Mouse (Mus musculus) liver, adult 2 months (tissue): ENCODE measurements at regions not wholly inside any gene's neighbourhood (a gene's known extent, or its start where the extent isn't known, plus 50 kb on each side); places are given as distances from the start of the nearest gene placed in this dataset.

Experiments
- DNase-seq: peaks from one replicate; pipeline ENCODE4 v3.0.0-alpha.2; 2011; ENCODE audit warnings: low read depth, low spot score; ENCODE audit errors: extremely low read depth
- H3K27ac ChIP-seq: fragments of 200-500 bp; replicated peaks from 2 replicates; pipeline ENCODE4 v1.5.1; 2012; ENCODE audit warnings: low read depth, mild to moderate bottlenecking, control low read depth, inconsistent platforms, low read length; ENCODE audit not compliant: insufficient read depth
- H3K27me3 ChIP-seq: fragments of 200-500 bp; 2 replicates; pipeline ENCODE4 v1.6.1; 2012; ENCODE audit warnings: mild to moderate bottlenecking, moderate library complexity, low read length, inconsistent platforms; ENCODE audit not compliant: control insufficient read depth, insufficient read depth
- H3K36me3 ChIP-seq: fragments of 200-500 bp; 2 replicates; pipeline ENCODE4 v1.6.1; 2012; ENCODE audit warnings: low read length, inconsistent platforms; ENCODE audit not compliant: control insufficient read depth, insufficient read depth
- H3K4me1 ChIP-seq: fragments of 200-500 bp; 2 replicates; pipeline ENCODE4 v1.6.1; 2011; ENCODE audit warnings: low read length; ENCODE audit not compliant: control insufficient read depth, insufficient read depth
- H3K4me3 ChIP-seq: fragments of 200-500 bp; 2 replicates; pipeline ENCODE4 v1.5.1; 2011; ENCODE audit warnings: low read depth, mild to moderate bottlenecking, control low read depth, low read length, moderate library complexity; ENCODE audit not compliant: insufficient read depth
- H3K79me2 ChIP-seq: fragments of 200-500 bp; 2 replicates; pipeline ENCODE4 v1.6.1; 2012; ENCODE audit warnings: inconsistent platforms, mild to moderate bottlenecking, low read length, moderate library complexity; ENCODE audit not compliant: control insufficient read depth, insufficient read depth
- H3K9ac ChIP-seq: fragments of 200-500 bp; 2 replicates; pipeline ENCODE4 v1.6.1; 2012; ENCODE audit warnings: low read depth, mild to moderate bottlenecking, control low read depth, inconsistent platforms, low read length
- CTCF ChIP-seq: fragments of 200-500 bp; IDR thresholded peaks from 2 replicates; pipeline ENCODE4 v1.5.1; 2011; ENCODE audit warnings: low read depth, low read length, control low read depth
- POLR2A ChIP-seq: fragments of 200-500 bp; IDR thresholded peaks from 2 replicates; pipeline ENCODE4 v1.6.1; 2011; ENCODE audit warnings: low read length, control low read depth; ENCODE audit not compliant: insufficient read depth; ENCODE audit errors: extremely low read depth
- WGBS: fragments of 180-500 bp; shearing (Covaris S2); methylation state at CpG from one replicate; pipeline ENCODE4 v1.1.7; 2018; 5-methylcytosine and 5-hydroxymethylcytosine counted together

GRCm38 (mm10) chr17:49275916-49276315, 152.2 kb upstream of the Mocs1 start:
- no peaks in the 10 kb centered on the region for H3K36me3 ChIP-seq
- H3K4me3 ChIP-seq: no peak overlapping the region
- no peak for TF ChIP-seq CTCF
- no peak for TF ChIP-seq POLR2A
- DNase-seq: no peak
- no peaks in the 10 kb centered on the region for H3K79me2 ChIP-seq
- no peaks in the 10 kb centered on the region for H3K27me3 ChIP-seq
- H3K4me1 ChIP-seq: peaks cover 3% of the 10 kb centered on the region; the same call in 1 of the 2 replicates
- WGBS: 96% methylated on average over 2 of the region's 2 CpGs
- no peak overlapping the region for H3K9ac ChIP-seq
- H3K27ac ChIP-seq: no peak overlapping the region

- H3K27me3 ChIP-seq: no peaks in the 10 kb centered on the region
- 55% methylated on average over 8 of the region's 8 CpGs for WGBS
- 0 out of 2 replicates have a peak overlapping the region, but pooled peaks have one; percentile 12 for H3K27ac ChIP-seq
- no peak overlapping the region for H3K9ac ChIP-seq
- H3K4me1 ChIP-seq: peaks cover 3% of the 10 kb centered on the region; the same call in 1 of the 2 replicates
- TF ChIP-seq CTCF (no peak), POLR2A (no peak)
- H3K36me3 ChIP-seq: no peaks in the 10 kb centered on the region
- DNase-seq: peak; percentile 84
- no peak overlapping the region for H3K4me3 ChIP-seq
- no peaks in the 10 kb centered on the region for H3K79me2 ChIP-seq
Measured at GRCm38 (mm10) chr17:49278541-49278940, 149.6 kb upstream of the Mocs1 start.

GRCm38 (mm10) chr17:49278973-49279727, 149.0 kb upstream of the Mocs1 start:
- WGBS: 86% methylated on average over 10 of the region's 10 CpGs

GRCm38 (mm10) chr17:49281344-49281743, 146.8 kb upstream of the Mocs1 start:
- no peak for DNase-seq
- no peak for TF ChIP-seq CTCF
- no peak for TF ChIP-seq POLR2A
- H3K4me1 ChIP-seq: peaks cover 3% of the 10 kb centered on the region; the same call in 1 of the 2 replicates
- H3K4me3 ChIP-seq: no peak overlapping the region
- 90% methylated on average over 13 of the region's 13 CpGs for WGBS
- no peaks in the 10 kb centered on the region for H3K27me3 ChIP-seq
- H3K36me3 ChIP-seq: no peaks in the 10 kb centered on the region
- no peak overlapping the region for H3K27ac ChIP-seq
- H3K79me2 ChIP-seq: no peaks in the 10 kb centered on the region
- no peak overlapping the region for H3K9ac ChIP-seq

More at GRCm38 (mm10) chr17:49278973-49279727, 149.0 kb upstream of the Mocs1 start:
- H3K27me3 ChIP-seq: no peaks in the 10 kb centered on the region
- H3K4me3 ChIP-seq: no peak overlapping the region
- no peaks in the 10 kb centered on the region for H3K36me3 ChIP-seq
- no peak overlapping the region for H3K9ac ChIP-seq
- DNase-seq: no peak
- H3K27ac ChIP-seq: 0 out of 2 replicates have a peak overlapping the region, but pooled peaks have one; percentile 12
- peaks cover 3% of the 10 kb centered on the region; the same call in 1 of the 2 replicates for H3K4me1 ChIP-seq
- TF ChIP-seq CTCF (no peak), POLR2A (no peak)
- H3K79me2 ChIP-seq: no peaks in the 10 kb centered on the region

GRCm38 (mm10) chr17:49282498-49282897, 145.7 kb upstream of the Mocs1 start:
- Histone ChIP-seq H3K4me1 (peaks cover 3% of the 10 kb centered on the region; the same call in 1 of the 2 replicates), H3K4me3 (no peak overlapping the region), H3K36me3 (no peaks in the 10 kb centered on the region), H3K79me2 (no peaks in the 10 kb centered on the region), H3K9ac (no peak overlapping the region), H3K27me3 (no peaks in the 10 kb centered on the region), H3K27ac (no peak overlapping the region)
- TF ChIP-seq POLR2A: no peak
- peak; percentile 64 for TF ChIP-seq CTCF
- WGBS: 70% methylated on average over 10 of the region's 10 CpGs
- DNase-seq: no peak

- Histone ChIP-seq H3K4me1 (peaks cover 3% of the 10 kb centered on the region; the same call in 1 of the 2 replicates), H3K9ac (no peak overlapping the region), H3K79me2 (no peaks in the 10 kb centered on the region), H3K4me3 (no peak overlapping the region), H3K27ac (no peak overlapping the region), H3K36me3 (no peaks in the 10 kb centered on the region), H3K27me3 (no peaks in the 10 kb centered on the region)
- WGBS: 93% methylated on average over 5 of the region's 5 CpGs
- no peak for DNase-seq
- no peak for TF ChIP-seq POLR2A
- TF ChIP-seq CTCF: no peak
Measured at GRCm38 (mm10) chr17:49283491-49283890, 144.7 kb upstream of the Mocs1 start.
